Mouse (Mus musculus) small intestine, adult 2 months (tissue): Measurements from ENCODE around the gene Elavl3. TPM values are rescaled to one million over a fixed set of nuclear protein-coding genes. Genes with fewer than 3 reads are reported as not detected.

Experiments used
- H3K27ac ChIP-seq: fragments of 200-500 bp; 2 replicates; pipeline ENCODE4 v1.5.1; 2012; ENCODE audit warnings: low read depth, low read length, control low read depth, inconsistent platforms; ENCODE audit not compliant: insufficient read depth
- H3K27me3 ChIP-seq: fragments of 200-500 bp; 2 replicates; pipeline ENCODE4 v1.6.1; 2012; ENCODE audit warnings: mild to moderate bottlenecking, moderate library complexity, low read length, inconsistent platforms; ENCODE audit not compliant: control insufficient read depth, insufficient read depth
- H3K36me3 ChIP-seq: fragments of 200-500 bp; 2 replicates; pipeline ENCODE4 v1.6.1; 2012; ENCODE audit warnings: mild to moderate bottlenecking, low read length, control low read depth, inconsistent platforms; ENCODE audit not compliant: control insufficient read depth, insufficient read depth
- H3K4me1 ChIP-seq: fragments of 200-500 bp; 2 replicates; pipeline ENCODE4 v1.6.1; 2012; ENCODE audit warnings: low read length, inconsistent platforms, mixed read lengths; ENCODE audit not compliant: control insufficient read depth, insufficient read depth, insufficient read length
- H3K4me3 ChIP-seq: fragments of 200-500 bp; 2 replicates; pipeline ENCODE4 v1.5.1; 2012; ENCODE audit warnings: low read depth, mild to moderate bottlenecking, control low read depth, inconsistent platforms, low read length, moderate library complexity
- CTCF ChIP-seq: fragments of 200-500 bp; IDR thresholded peaks from 2 replicates; pipeline ENCODE4 v1.5.1; 2012; ENCODE audit warnings: low read depth, mild to moderate bottlenecking, control low read depth, inconsistent platforms, low read length, moderate library complexity, mixed read lengths; ENCODE audit not compliant: insufficient replicate concordance, insufficient read length; ENCODE audit errors: extremely low read depth
- POLR2A ChIP-seq: fragments of 200-500 bp; IDR thresholded peaks from 2 replicates; pipeline ENCODE4 v1.6.1; 2012; ENCODE audit warnings: low read depth, mild to moderate bottlenecking, control low read depth, inconsistent platforms, low read length, moderate library complexity
- WGBS: fragments of 180-500 bp; shearing (Covaris S2); methylation state at CpG from one replicate; pipeline ENCODE4 v1.1.7; 2018; 5-methylcytosine and 5-hydroxymethylcytosine counted together
- polyA plus RNA-seq: library from polyadenylated mRNA; depleted of rRNA; stranded (reverse); fragments of >200 nt; gene quantifications from 2 replicates; pipeline ENCODE4 v1.2.3, GENCODE M21; 2012

Gene Elavl3
- polyA plus RNA-seq, 1 experiment: 0.34 TPM

GRCm38 (mm10) chr9:22061339-22061738, 9.5 kb upstream of the Elavl3 start:
- Histone ChIP-seq H3K4me1 (no peaks in the 10 kb centered on the region), H3K4me3 (no peak overlapping the region), H3K27ac (no peak overlapping the region), H3K36me3 (peaks cover 11% of the 10 kb centered on the region; the same call in 1 of the 2 replicates), H3K27me3 (no peaks in the 10 kb centered on the region)
- 63% methylated on average over 2 of the region's 2 CpGs for WGBS
- TF ChIP-seq CTCF (no peak), POLR2A (no peak)

- 93% methylated on average over 9 of the region's 9 CpGs for WGBS
- no peak overlapping the region for H3K27ac ChIP-seq
- no peak overlapping the region for H3K4me3 ChIP-seq
- peaks cover 7% of the 10 kb centered on the region; the same call in 1 of the 2 replicates for H3K36me3 ChIP-seq
- H3K4me1 ChIP-seq: peaks cover 15% of the 10 kb centered on the region
- TF ChIP-seq POLR2A (no peak), CTCF (no peak)
- H3K27me3 ChIP-seq: peaks cover 9% of the 10 kb centered on the region
Measured at GRCm38 (mm10) chr9:22058011-22058424, 6.2 kb upstream of the Elavl3 start.

- no peak for TF ChIP-seq POLR2A
- no peak for TF ChIP-seq CTCF
- Histone ChIP-seq H3K27me3 (peaks cover 13% of the 10 kb centered on the region), H3K4me1 (peaks cover 15% of the 10 kb centered on the region), H3K27ac (no peak overlapping the region), H3K36me3 (peaks cover 7% of the 10 kb centered on the region; the same call in 1 of the 2 replicates), H3K4me3 (no peak overlapping the region)
- WGBS: 95% methylated on average over 9 of the region's 9 CpGs
Measured at GRCm38 (mm10) chr9:22057031-22057517, 5.3 kb upstream of the Elavl3 start.

- TF ChIP-seq CTCF: no peak
- no peak for TF ChIP-seq POLR2A
- Histone ChIP-seq H3K4me3 (no peak overlapping the region), H3K27me3 (peaks cover 20% of the 10 kb centered on the region), H3K4me1 (peaks cover 15% of the 10 kb centered on the region), H3K36me3 (peaks cover 7% of the 10 kb centered on the region; the same call in 1 of the 2 replicates), H3K27ac (no peak overlapping the region)
- 42% methylated on average over 9 of the region's 9 CpGs for WGBS
Measured at GRCm38 (mm10) chr9:22056303-22056910, 4.6 kb upstream of the Elavl3 start.

- peaks cover 26% of the 10 kb centered on the region for H3K27me3 ChIP-seq
- 19% methylated on average over 29 of the region's 29 CpGs for WGBS
- H3K27ac ChIP-seq: no peak overlapping the region
- H3K36me3 ChIP-seq: peaks cover 7% of the 10 kb centered on the region; the same call in 1 of the 2 replicates
- H3K4me3 ChIP-seq: 0 out of 2 replicates have a peak overlapping the region, but pooled peaks have one; percentile 3
- TF ChIP-seq POLR2A (no peak), CTCF (no peak)
- peaks cover 21% of the 10 kb centered on the region for H3K4me1 ChIP-seq
Measured at GRCm38 (mm10) chr9:22055713-22056112, 3.9 kb upstream of the Elavl3 start.

GRCm38 (mm10) chr9:22054411-22055076, 2.7 kb upstream of the Elavl3 start:
- Histone ChIP-seq H3K27me3 (peaks cover 36% of the 10 kb centered on the region), H3K36me3 (peaks cover 7% of the 10 kb centered on the region; the same call in 1 of the 2 replicates), H3K4me1 (peaks cover 27% of the 10 kb centered on the region), H3K4me3 (peak overlapping the region; percentile 2; the same call in 1 of the 2 replicates), H3K27ac (no peak overlapping the region)
- WGBS: 2% methylated on average over 32 of the region's 32 CpGs
- TF ChIP-seq CTCF: peak; percentile 63; the same call in 1 of the 2 replicates
- no peak for TF ChIP-seq POLR2A

- peaks cover 6% of the 10 kb centered on the region; the same call in 1 of the 2 replicates for H3K36me3 ChIP-seq
- H3K27ac ChIP-seq: no peak overlapping the region
- H3K4me1 ChIP-seq: peaks cover 35% of the 10 kb centered on the region
- WGBS: 29% methylated on average over 7 of the region's 7 CpGs
- peaks cover 36% of the 10 kb centered on the region for H3K27me3 ChIP-seq
- no peak overlapping the region for H3K4me3 ChIP-seq
- TF ChIP-seq CTCF: no peak
- no peak for TF ChIP-seq POLR2A
Measured at GRCm38 (mm10) chr9:22053657-22054056, 1.8 kb upstream of the Elavl3 start.
